Mouse (Mus musculus) spleen, postnatal 4 days (tissue): ENCODE data around the gene Rps29.
A peak's percentile ranks its signal among the peaks of the same experiment; 100 is the strongest.
"Not testable (repeated sequence)": the region's sequence is repeated elsewhere in the genome, so short reads cannot be mapped to it uniquely, and the experiment has no call there.

Source experiments
- DNase-seq, 2 experiments: peaks; one replicate each; pipeline ENCODE4 v3.0.0; 2022; ENCODE audit warnings: low spot score in 2 of 2

Rps29 gene

GRCm38 (mm10) chr12:69179371-69179770 is 20.4 kb upstream of the Rps29 start:
- no peak for DNase-seq

- DNase-seq = no peak
Measured at GRCm38 (mm10) chr12:69177526-69177925, 18.5 kb upstream of the Rps29 start.

- no peak for DNase-seq
Measured at GRCm38 (mm10) chr12:69175975-69176374, 17.0 kb upstream of the Rps29 start.

GRCm38 (mm10) chr12:69171307-69171706 is 12.3 kb upstream of the Rps29 start:
- DNase-seq = no peak

- peak; percentile 85 to 95 for DNase-seq
Measured at GRCm38 (mm10) chr12:69168461-69169106, 9.6 kb upstream of the Rps29 start, which contains the start of gene Lrr1. Gene Lrr1 (plus strand): TSS chr12:69168814.

- no peak for DNase-seq
Measured at GRCm38 (mm10) chr12:69167656-69168460, 8.9 kb upstream of the Rps29 start.

GRCm38 (mm10) chr12:69166861-69167581 is 8.0 kb upstream of the Rps29 start:
- not testable (repeated sequence) for DNase-seq

- no peak for DNase-seq
Measured at GRCm38 (mm10) chr12:69164904-69165303, 5.9 kb upstream of the Rps29 start.

- DNase-seq = not testable (repeated sequence)
Measured at GRCm38 (mm10) chr12:69163586-69163985, 4.6 kb upstream of the Rps29 start.

- DNase-seq = not testable (repeated sequence)
Measured at GRCm38 (mm10) chr12:69160677-69161076, 1.7 kb upstream of the Rps29 start.

GRCm38 (mm10) chr12:69159578-69159940 is 573 bp upstream of the Rps29 start:
- DNase-seq = no peak

- DNase-seq = no peak
Measured at GRCm38 (mm10) chr12:69158366-69158764, 621 bp downstream of the Rps29 start.

GRCm38 (mm10) chr12:69157107-69157506 is 1.9 kb downstream of the Rps29 start:
- no peak for DNase-seq

- DNase-seq = no peak
Measured at GRCm38 (mm10) chr12:69156436-69156835, 2.5 kb downstream of the Rps29 start.

GRCm38 (mm10) chr12:69155923-69156322 is 3.1 kb downstream of the Rps29 start:
- no peak for DNase-seq

- DNase-seq = no peak
Measured at GRCm38 (mm10) chr12:69150049-69150448, 8.9 kb downstream of the Rps29 start.

- DNase-seq = no peak
Measured at GRCm38 (mm10) chr12:69147166-69147735, 11.7 kb downstream of the Rps29 start.

- DNase-seq = no peak
Measured at GRCm38 (mm10) chr12:69143460-69143859, 15.5 kb downstream of the Rps29 start.

GRCm38 (mm10) chr12:69139841-69140240 is 19.1 kb downstream of the Rps29 start:
- DNase-seq = no peak

GRCm38 (mm10) chr12:69139201-69139600 is 19.8 kb downstream of the Rps29 start:
- DNase-seq = no peak

GRCm38 (mm10) chr12:69131981-69132380 is 27.0 kb downstream of the Rps29 start:
- peak in 1 of 2 experiments; percentile 64 for DNase-seq

GRCm38 (mm10) chr12:69131267-69131666 is 27.7 kb downstream of the Rps29 start:
- no peak for DNase-seq
